Mouse (Mus musculus) layer of hippocampus, postnatal 36 days (tissue): ENCODE results near the gene Olfr323. TPM values are rescaled to one million over a fixed set of nuclear protein-coding genes. Genes with fewer than 3 reads are reported as not detected.

Source experiments
- DNase-seq, 2 experiments: peaks; one replicate each; pipeline ENCODE4 v3.0.0; 2022
- total RNA-seq, 2 experiments: library from RNA; stranded (reverse); gene quantifications; 2 replicates each; pipeline ENCODE4 v1.2.3; 2021

The Olfr323 gene
- total RNA-seq, 2 experiments from 2014 or later, result not detected

- no peak for DNase-seq
Observed at GRCm38 (mm10) chr11:58602800-58603560, 27.3 kb downstream of the Olfr323 start.

DNA sequence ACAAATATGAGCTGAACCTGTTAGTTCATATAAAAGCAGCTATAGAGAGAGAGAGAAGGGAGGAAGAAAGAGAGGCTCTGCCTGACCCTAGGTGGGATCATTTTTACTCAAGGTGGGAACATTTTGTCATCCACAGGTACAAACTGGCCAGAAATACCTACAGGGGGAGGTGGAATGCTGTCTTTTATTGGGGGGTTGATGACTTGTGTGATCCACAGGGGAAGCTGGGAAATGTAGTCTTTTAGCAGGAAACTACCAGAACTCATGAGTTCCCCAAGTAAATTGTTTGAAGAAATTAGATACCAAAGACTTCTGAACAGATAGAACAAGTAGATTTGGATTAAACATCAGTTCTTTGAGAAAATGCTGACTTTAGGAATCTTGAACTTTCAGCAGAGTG, 28.2 kb downstream of the Olfr323 start:
- DNase-seq, result no peak

GRCm38 (mm10) chr11:58597837-58598236, 32.5 kb downstream of the Olfr323 start:
- no peak for DNase-seq

- DNase-seq, result no peak
Observed at GRCm38 (mm10) chr11:58594814-58595213, 35.5 kb downstream of the Olfr323 start, which contains the start of gene Olfr324. TSS of gene Olfr324 (plus strand) at chr11:58595114.

GRCm38 (mm10) chr11:58588620-58589250, 41.6 kb downstream of the Olfr323 start:
- DNase-seq, result no peak

GRCm38 (mm10) chr11:58587898-58588348, 42.4 kb downstream of the Olfr323 start:
- DNase-seq, result peak in 1 of 2 experiments; percentile 26

GRCm38 (mm10) chr11:58578636-58579035, 51.7 kb downstream of the Olfr323 start:
- peak; percentile 20 to 24 for DNase-seq

- no peak for DNase-seq
Observed at GRCm38 (mm10) chr11:58577430-58577829, 52.9 kb downstream of the Olfr323 start, which contains the start of gene Olfr325. TSS of gene Olfr325 (plus strand) at chr11:58577730.

Other genes starting within 250 kb of the Olfr323 start
- not detected for gene 1810065E05Rik, start 209.4 kb downstream of the Olfr323 start, total RNA-seq
- not detected for gene Gm12253, start 197.9 kb downstream of the Olfr323 start, total RNA-seq
- not detected for gene Lypd9, start 177.6 kb downstream of the Olfr323 start, total RNA-seq
- gene Olfr30, start 168.2 kb downstream of the Olfr323 start, total RNA-seq, result not detected
- gene Olfr332, start 137.9 kb downstream of the Olfr323 start, total RNA-seq, result not detected
- gene Olfr331, start 127.9 kb downstream of the Olfr323 start, total RNA-seq, result not detected
- not detected for gene Olfr330, start 95.7 kb downstream of the Olfr323 start, total RNA-seq
- gene Olfr329-ps, start 84.1 kb downstream of the Olfr323 start, total RNA-seq, result not detected
- under 1 TPM in 1 of 2 experiments, not detected in 1; 0.15 TPM for gene Olfr328, start 74.9 kb downstream of the Olfr323 start, total RNA-seq
- gene Olfr224, start 59.9 kb downstream of the Olfr323 start, total RNA-seq, result not detected
- gene Olfr325, start 52.8 kb downstream of the Olfr323 start, total RNA-seq, result not detected
- not detected for gene Olfr324, start 35.4 kb downstream of the Olfr323 start, total RNA-seq
- not detected for gene 2210407C18Rik, start 14.4 kb downstream of the Olfr323 start, total RNA-seq
- gene Trim58, start 10.0 kb upstream of the Olfr323 start, total RNA-seq, result not detected
- not detected for gene Olfr322, start 28.3 kb upstream of the Olfr323 start, total RNA-seq
- not detected for gene Olfr320, start 50.6 kb upstream of the Olfr323 start, total RNA-seq
- not detected for gene Olfr319, start 68.7 kb upstream of the Olfr323 start, total RNA-seq
- gene Olfr318, start 93.5 kb upstream of the Olfr323 start, total RNA-seq, result not detected
- under 1 TPM in 1 of 2 experiments, not detected in 1; 0.20 TPM for gene Olfr317, start 108.7 kb upstream of the Olfr323 start, total RNA-seq
- gene Olfr316, start 122.2 kb upstream of the Olfr323 start, total RNA-seq, result under 1 TPM; 0.45 to 0.48 TPM
- not detected for gene Olfr315, start 142.7 kb upstream of the Olfr323 start, total RNA-seq
- gene Olfr314, start 152.5 kb upstream of the Olfr323 start, total RNA-seq, result not detected
- gene Fam183b, start 171.5 kb upstream of the Olfr323 start, total RNA-seq, result 1 to 10 TPM; 5.9 to 7.5 TPM
- gene Olfr313, start 184.5 kb upstream of the Olfr323 start, total RNA-seq, result not detected
- not detected for gene Olfr312, start 198.7 kb upstream of the Olfr323 start, total RNA-seq
- gene Olfr311, start 208.8 kb upstream of the Olfr323 start, total RNA-seq, result not detected
- gene Gm12258, start 216.7 kb upstream of the Olfr323 start, total RNA-seq, result 10 to 100 TPM; 19.3 to 20.0 TPM
- 10 to 100 TPM in 1 of 2 experiments, 1 to 10 TPM in 1; 9.7 to 12.2 TPM for gene 2810021J22Rik, start 236.7 kb upstream of the Olfr323 start, total RNA-seq